Mouse (Mus musculus) spleen, embryonic (tissue): ENCODE results near the gene Ptafr.
"Not testable (repeated sequence)": the region's sequence is repeated elsewhere in the genome, so short reads cannot be mapped to it uniquely, and the experiment has no call there.

Source experiments
- CTCF ChIA-PET: fragments of 350-600 bp; sonication (Branson Sonifier 250); formaldehyde crosslinking; loops from one replicate; lab custom pipeline; 2022; lab: Charles Lee

The Ptafr gene

GRCm38 (mm10) chr4:132554653-132555052 lies 9.2 kb upstream of the Ptafr start:
- CTCF ChIA-PET, result no interaction called here

GRCm38 (mm10) chr4:132555550-132555949 lies 8.3 kb upstream of the Ptafr start:
- CTCF ChIA-PET, result not testable (repeated sequence)

GRCm38 (mm10) chr4:132563261-132563660 lies 606 bp upstream of the Ptafr start:
- CTCF ChIA-PET, result no interaction called here

GRCm38 (mm10) chr4:132565089-132565747 lies 1.4 kb downstream of the Ptafr start:
- CTCF ChIA-PET, result interaction anchor here (0.6 kb wide), 1 partner anchor 38 kb away, joined by 6 read pairs; no protein-coding TSS in a partner anchor

GRCm38 (mm10) chr4:132567361-132567779 lies 3.5 kb downstream of the Ptafr start:
- CTCF ChIA-PET, result no interaction called here

GRCm38 (mm10) chr4:132569115-132569514 lies 5.2 kb downstream of the Ptafr start:
- CTCF ChIA-PET, result no interaction called here

- CTCF ChIA-PET, result interaction anchor here (0.7 kb wide), 1 partner anchor 16 kb away, joined by 3 read pairs; no protein-coding TSS in a partner anchor
Observed at GRCm38 (mm10) chr4:132571190-132571589, 7.3 kb downstream of the Ptafr start.

GRCm38 (mm10) chr4:132573327-132573726 lies 9.5 kb downstream of the Ptafr start:
- CTCF ChIA-PET, result no interaction called here

GRCm38 (mm10) chr4:132574809-132575347 lies 11.0 kb downstream of the Ptafr start:
- CTCF ChIA-PET, result interaction anchor here (1.0 kb wide), 1 partner anchor 19 kb away, joined by 3 read pairs; no protein-coding TSS in a partner anchor

- CTCF ChIA-PET, result no interaction called here
Observed at GRCm38 (mm10) chr4:132583781-132584180, 19.9 kb downstream of the Ptafr start.

GRCm38 (mm10) chr4:132584975-132585374 lies 21.1 kb downstream of the Ptafr start:
- CTCF ChIA-PET, result interaction anchor here (0.6 kb wide), 1 partner anchor 62 kb away, joined by 5 read pairs; no protein-coding TSS in a partner anchor

- CTCF ChIA-PET, result no interaction called here
Observed at GRCm38 (mm10) chr4:132586282-132586681, 22.4 kb downstream of the Ptafr start.

GRCm38 (mm10) chr4:132588512-132588911 lies 24.6 kb downstream of the Ptafr start:
- CTCF ChIA-PET, result no interaction called here

GRCm38 (mm10) chr4:132590642-132591041 lies 26.8 kb downstream of the Ptafr start:
- CTCF ChIA-PET, result interaction anchor here (0.6 to 0.7 kb wide), 3 partner anchors 31 to 282 kb away, joined by 3 to 6 read pairs (median 4); no protein-coding TSS in a partner anchor

- CTCF ChIA-PET, result no interaction called here
Observed at GRCm38 (mm10) chr4:132592958-132593357, 29.1 kb downstream of the Ptafr start.

GRCm38 (mm10) chr4:132594191-132594590 lies 30.3 kb downstream of the Ptafr start:
- CTCF ChIA-PET, result interaction anchor here (0.7 kb wide), 2 partner anchors 17 to 20 kb away, joined by 3 read pairs; no protein-coding TSS in a partner anchor

- CTCF ChIA-PET, result no interaction called here
Observed at GRCm38 (mm10) chr4:132598861-132599260, 35.0 kb downstream of the Ptafr start.

- CTCF ChIA-PET, result no interaction called here
Observed at GRCm38 (mm10) chr4:132599764-132600163, 35.9 kb downstream of the Ptafr start.

GRCm38 (mm10) chr4:132600465-132600864 lies 36.6 kb downstream of the Ptafr start:
- CTCF ChIA-PET, result no interaction called here

GRCm38 (mm10) chr4:132601242-132601641 lies 37.4 kb downstream of the Ptafr start:
- CTCF ChIA-PET, result interaction anchor here (0.6 kb wide), 1 partner anchor 313 kb away, joined by 4 read pairs; no protein-coding TSS in a partner anchor

- CTCF ChIA-PET, result no interaction called here
Observed at GRCm38 (mm10) chr4:132603468-132603867, 39.6 kb downstream of the Ptafr start.

- CTCF ChIA-PET, result no interaction called here
Observed at GRCm38 (mm10) chr4:132605816-132606215, 41.9 kb downstream of the Ptafr start.

- CTCF ChIA-PET, result interaction anchor here (0.5 to 0.6 kb wide), 2 partner anchors 27 to 569 kb away, joined by 3 to 5 read pairs; no protein-coding TSS in a partner anchor
Observed at GRCm38 (mm10) chr4:132608147-132608546, 44.3 kb downstream of the Ptafr start.
